ENCODE assay signal across 16 mouse cellular contexts in genomic region chr4:129502901-129503444, GRCm38 (mm10). TPM values are rescaled to one million over a fixed set of nuclear protein-coding genes. Genes with fewer than 3 reads are reported as not detected.
A peak's percentile ranks its signal among the peaks of the same experiment; 100 is the strongest.
DNase-seq lines count a peak whose midpoint lies in the region; ATAC-seq lines count a peak whose summit lies in the region.
"Had no signal": no experiment of that assay in that cellular context is flagged by ENCODE, and none has a peak within 500 bp of the region (broad histone marks: within the 10 kb centered on the region; RNA-seq: fewer than 3 reads in every experiment).

No protein-coding gene starts in this region.

- DNase-seq in embryonic facial prominence, embryonic 10.5 days (ENCODE audit: low spot score), result no peak
- DNase-seq in kidney, postnatal 14 days, result no peak
- peak; percentile 80 for DNase-seq in 416B (ENCODE audit: low read depth)
- DNase-seq in thymus, postnatal 25 days, result no peak
- no peak for DNase-seq in yolk sac, embryonic 10.5 days (ENCODE audit: low spot score)
- DNase-seq: adrenal gland, adult 8-10 months; B cell, adult 2 months; spleen, adult 18-20 months; thymus, adult 18-20 months had no signal

- H3K27me3 ChIP-seq in embryonic facial prominence, embryonic 13.5 days, result no peaks in the 10 kb centered on the region
- H3K27me3 ChIP-seq in embryonic facial prominence, embryonic 10.5 days (replicated peaks; ENCODE audit: low read depth, poor library complexity, severe bottlenecking), result 0 out of 2 replicates have a peak, but pooled peaks cover 3% of the 10 kb centered on the region
- no peaks in the 10 kb centered on the region for H3K27me3 ChIP-seq in kidney, embryonic 15.5 days
- no peaks in the 10 kb centered on the region for H3K27me3 ChIP-seq in intestine, embryonic 16.5 days (replicated peaks; ENCODE audit: control insufficient read depth, insufficient read depth, low read length)
- H3K27me3 ChIP-seq: limb, embryonic 15.5 days; Patski had no signal

- 60% methylated on average over 11 of the region's 11 CpGs for WGBS in embryonic facial prominence, embryonic 13.5 days
- WGBS in embryonic facial prominence, embryonic 10.5 days, result 76% methylated on average over 11 of the region's 11 CpGs
- WGBS in kidney, embryonic 15.5 days, result 69% methylated on average over 11 of the region's 11 CpGs
- 51% methylated on average over 11 of the region's 11 CpGs for WGBS in intestine, embryonic 16.5 days

- H3K9ac ChIP-seq in embryonic facial prominence, embryonic 13.5 days, result no peak overlapping the region
- H3K9ac ChIP-seq in kidney, embryonic 15.5 days, result no peak overlapping the region
- H3K9ac ChIP-seq in intestine, embryonic 16.5 days (ENCODE audit: low read depth, low read length), result peak overlapping the region; percentile 43
- H3K9ac ChIP-seq: limb, embryonic 15.5 days had no signal

- H3K4me2 ChIP-seq in embryonic facial prominence, embryonic 13.5 days, result peak overlapping the region; percentile 5; the same call in 1 of the 2 replicates
- H3K4me2 ChIP-seq in kidney, embryonic 15.5 days, result no peak overlapping the region
- H3K4me2 ChIP-seq in intestine, embryonic 16.5 days (ENCODE audit: low read depth, low read length), result peak overlapping the region; percentile 12; the same call in 1 of the 2 replicates
- H3K4me2 ChIP-seq: limb, embryonic 15.5 days had no signal

- peaks cover 16% of the 10 kb centered on the region for H3K4me1 ChIP-seq in embryonic facial prominence, embryonic 13.5 days
- H3K4me1 ChIP-seq in embryonic facial prominence, embryonic 10.5 days, result peaks cover 50% of the 10 kb centered on the region
- peaks cover 48% of the 10 kb centered on the region for H3K4me1 ChIP-seq in kidney, embryonic 15.5 days
- peaks cover 37% of the 10 kb centered on the region for H3K4me1 ChIP-seq in intestine, embryonic 16.5 days (ENCODE audit: control insufficient read depth, insufficient read depth, low read length)

- no peaks in the 10 kb centered on the region for H3K36me3 ChIP-seq in embryonic facial prominence, embryonic 13.5 days
- H3K36me3 ChIP-seq in embryonic facial prominence, embryonic 10.5 days (replicated peaks), result no peaks in the 10 kb centered on the region
- H3K36me3 ChIP-seq in kidney, embryonic 15.5 days, result no peaks in the 10 kb centered on the region
- no peaks in the 10 kb centered on the region for H3K36me3 ChIP-seq in intestine, embryonic 16.5 days (ENCODE audit: control insufficient read depth, insufficient read depth, low read length)
- H3K36me3 ChIP-seq: limb, embryonic 15.5 days had no signal

- no peaks in the 10 kb centered on the region for H3K9me3 ChIP-seq in embryonic facial prominence, embryonic 13.5 days
- H3K9me3 ChIP-seq in embryonic facial prominence, embryonic 10.5 days, result no peaks in the 10 kb centered on the region
- H3K9me3 ChIP-seq in kidney, embryonic 15.5 days (replicated peaks), result no peaks in the 10 kb centered on the region
- no peaks in the 10 kb centered on the region for H3K9me3 ChIP-seq in intestine, embryonic 16.5 days (ENCODE audit: control insufficient read depth, low read length)
- H3K9me3 ChIP-seq: limb, embryonic 15.5 days had no signal

- H3K27ac ChIP-seq in embryonic facial prominence, embryonic 13.5 days, result no peak overlapping the region
- no peak overlapping the region for H3K27ac ChIP-seq in embryonic facial prominence, embryonic 10.5 days (replicated peaks)
- peak overlapping the region; percentile 29; the same call in 1 of the 2 replicates for H3K27ac ChIP-seq in kidney, embryonic 15.5 days
- H3K27ac ChIP-seq in intestine, embryonic 16.5 days (ENCODE audit: low read length), result peak overlapping the region; percentile 84
- H3K27ac ChIP-seq: limb, embryonic 15.5 days had no signal

- ATAC-seq in embryonic facial prominence, embryonic 13.5 days (ENCODE audit: insufficient number of reproducible peaks, insufficient read depth, low FRiP score, low TSS enrichment, low read depth), result no peak
- ATAC-seq in kidney, embryonic 15.5 days (replicated peaks; ENCODE audit: low FRiP score), result no peak
- ATAC-seq in intestine, embryonic 16.5 days, result peak; percentile 47
- ATAC-seq: inflammation-experienced regulatory T-cells, adult 6 months; Patski had no signal

- H3K4me3 ChIP-seq in embryonic facial prominence, embryonic 13.5 days, result no peak overlapping the region
- no peak overlapping the region for H3K4me3 ChIP-seq in embryonic facial prominence, embryonic 10.5 days
- no peak overlapping the region for H3K4me3 ChIP-seq in kidney, embryonic 15.5 days (replicated peaks)
- no peak overlapping the region for H3K4me3 ChIP-seq in intestine, embryonic 16.5 days (ENCODE audit: low read length)
- H3K4me3 ChIP-seq: limb, embryonic 15.5 days had no signal

RNA-seq across cellular contexts. Expression of gene Marcksl1, which starts 10.4 kb away (rescaled TPM):
- 839 and 1,023 TPM in 2 replicates for polyA plus RNA-seq in embryonic facial prominence, embryonic 13.5 days (2015; fragmentation: Nextera tagmentation; extraction: Ambion mirVana)
- polyA plus RNA-seq in embryonic facial prominence, embryonic 10.5 days (2016; fragmentation: Nextera tagmentation; extraction: Ambion mirVana), result 1,428 and 1,442 TPM in 2 replicates
- 881 and 886 TPM in 2 replicates for polyA plus RNA-seq in kidney, embryonic 15.5 days (2015; fragmentation: Nextera tagmentation; extraction: Ambion mirVana)
- 289 and 312 TPM in 2 replicates for polyA plus RNA-seq in intestine, embryonic 16.5 days (2015; fragmentation: Nextera tagmentation; extraction: Ambion mirVana)

RNA-seq across cellular contexts. Expression of gene Fam229a, which starts 12.0 kb away (rescaled TPM):
- polyA plus RNA-seq in embryonic facial prominence, embryonic 13.5 days (2015; fragmentation: Nextera tagmentation; extraction: Ambion mirVana), result not detected in 2 replicates
- polyA plus RNA-seq in embryonic facial prominence, embryonic 10.5 days (2016; fragmentation: Nextera tagmentation; extraction: Ambion mirVana), result not detected in 2 replicates
- not detected in 2 replicates for polyA plus RNA-seq in kidney, embryonic 15.5 days (2015; fragmentation: Nextera tagmentation; extraction: Ambion mirVana)
- not detected in 2 replicates for polyA plus RNA-seq in intestine, embryonic 16.5 days (2015; fragmentation: Nextera tagmentation; extraction: Ambion mirVana)
- polyA plus RNA-seq: inflammation-experienced regulatory T-cells, adult 6 months; limb, embryonic 15.5 days; Patski had no signal

RNA-seq across cellular contexts. Expression of gene Tssk3, which starts 12.2 kb away (rescaled TPM):
- polyA plus RNA-seq in embryonic facial prominence, embryonic 13.5 days (2015; fragmentation: Nextera tagmentation; extraction: Ambion mirVana), result not detected in 2 replicates
- not detected in 2 replicates for polyA plus RNA-seq in embryonic facial prominence, embryonic 10.5 days (2016; fragmentation: Nextera tagmentation; extraction: Ambion mirVana)
- polyA plus RNA-seq in kidney, embryonic 15.5 days (2015; fragmentation: Nextera tagmentation; extraction: Ambion mirVana), result not detected in 2 replicates
- not detected in 2 replicates for polyA plus RNA-seq in intestine, embryonic 16.5 days (2015; fragmentation: Nextera tagmentation; extraction: Ambion mirVana)
- polyA plus RNA-seq: heart, postnatal 0 days; inflammation-experienced regulatory T-cells, adult 6 months; limb, embryonic 15.5 days; Patski had no signal

RNA-seq across cellular contexts. Expression of gene Hdac1, which starts 39.5 kb away (rescaled TPM):
- polyA plus RNA-seq in embryonic facial prominence, embryonic 13.5 days (2015; fragmentation: Nextera tagmentation; extraction: Ambion mirVana), result 237 and 240 TPM in 2 replicates
- 302 and 304 TPM in 2 replicates for polyA plus RNA-seq in embryonic facial prominence, embryonic 10.5 days (2016; fragmentation: Nextera tagmentation; extraction: Ambion mirVana)
- 264 and 274 TPM in 2 replicates for polyA plus RNA-seq in kidney, embryonic 15.5 days (2015; fragmentation: Nextera tagmentation; extraction: Ambion mirVana)
- polyA plus RNA-seq in intestine, embryonic 16.5 days (2015; fragmentation: Nextera tagmentation; extraction: Ambion mirVana), result 196 and 207 TPM in 2 replicates

RNA-seq across cellular contexts. Expression of gene Bsdc1, which starts 41.6 kb away (rescaled TPM):
- 27.6 and 29.9 TPM in 2 replicates for polyA plus RNA-seq in embryonic facial prominence, embryonic 13.5 days (2015; fragmentation: Nextera tagmentation; extraction: Ambion mirVana)
- polyA plus RNA-seq in embryonic facial prominence, embryonic 10.5 days (2016; fragmentation: Nextera tagmentation; extraction: Ambion mirVana), result 19.7 and 21.5 TPM in 2 replicates
- polyA plus RNA-seq in kidney, embryonic 15.5 days (2015; fragmentation: Nextera tagmentation; extraction: Ambion mirVana), result 26.4 and 28.8 TPM in 2 replicates
- 24.5 and 24.7 TPM in 2 replicates for polyA plus RNA-seq in intestine, embryonic 16.5 days (2015; fragmentation: Nextera tagmentation; extraction: Ambion mirVana)

Comparison
In these comparisons a context has a peak if more than half of its experiments do, and no peak if none do; other contexts are left out.
1. H3K27ac ChIP-seq: peak in kidney, embryonic 15.5 days (single experiment) and intestine, embryonic 16.5 days (single experiment); none in embryonic facial prominence, embryonic 13.5 days (single experiment) and embryonic facial prominence, embryonic 10.5 days (single experiment).